Mouse (Mus musculus): ENCODE measurements around the gene Svs6.

DNA sequence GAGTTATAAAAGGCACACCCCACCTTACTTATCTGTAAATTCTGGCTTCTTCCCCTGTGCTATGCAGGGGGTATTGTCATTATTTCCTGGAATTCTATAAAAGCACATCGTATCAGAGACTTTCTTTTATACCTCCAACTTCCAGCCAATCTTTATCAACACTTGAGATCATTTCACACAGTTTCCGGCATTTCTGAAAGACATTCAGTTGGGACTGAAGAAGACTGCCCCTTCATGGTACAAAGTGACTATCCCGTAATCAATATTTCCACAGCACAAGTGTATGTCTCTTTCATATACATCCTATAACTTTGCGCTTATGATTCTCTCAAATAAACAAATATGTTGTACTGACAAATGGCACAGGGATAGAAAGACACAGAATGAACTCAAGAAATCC is 38.2 kb upstream of the Svs6 start, which contains the start of gene Svs4:
- TF ChIP-seq POLR2A (IDR thresholded peaks at IDR 0.05; ENCODE audit: insufficient read depth, low read depth, low read length) (no peak), CTCF (IDR thresholded peaks at IDR 0.05; ENCODE audit: insufficient read depth, low read depth, low read length) (no peak)

All from olfactory bulb, adult 2 months (tissue).